Mouse (Mus musculus): ENCODE measurements at regions not wholly inside any gene's neighbourhood (a gene's known extent, or its start where the extent isn't known, plus 50 kb on each side); places are given as distances from the start of the nearest gene placed in this dataset.

- no peaks in the 10 kb centered on the region for H3K36me3 ChIP-seq
- no peak overlapping the region for H3K9ac ChIP-seq (replicated peaks)
- H3K4me1 ChIP-seq (replicated peaks): no peaks in the 10 kb centered on the region
- H3K27me3 ChIP-seq: no peaks in the 10 kb centered on the region
- H3K4me2 ChIP-seq: no peak overlapping the region
- no peak overlapping the region for H3K4me3 ChIP-seq (replicated peaks)
- no peak overlapping the region for H3K27ac ChIP-seq
- ATAC-seq (ENCODE audit: insufficient number of reproducible peaks, insufficient read depth, low FRiP score, low TSS enrichment, low read depth): no peak
- no peaks in the 10 kb centered on the region for H3K9me3 ChIP-seq
Measured at GRCm38 (mm10) chr1:32887728-32888127, 340.6 kb upstream of the Gm5415 start.

- H3K9ac ChIP-seq (replicated peaks): no peak overlapping the region
- no peak overlapping the region for H3K27ac ChIP-seq
- H3K27me3 ChIP-seq: no peaks in the 10 kb centered on the region
- 76% methylated on average over 8 of the region's 8 CpGs for WGBS
- no peak overlapping the region for H3K4me3 ChIP-seq (replicated peaks)
- no peak overlapping the region for H3K4me2 ChIP-seq
- H3K9me3 ChIP-seq: no peaks in the 10 kb centered on the region
- no peaks in the 10 kb centered on the region for H3K36me3 ChIP-seq
- ATAC-seq (ENCODE audit: insufficient number of reproducible peaks, insufficient read depth, low FRiP score, low TSS enrichment, low read depth): no peak
- no peaks in the 10 kb centered on the region for H3K4me1 ChIP-seq (replicated peaks)
Measured at GRCm38 (mm10) chr1:32872920-32873319, 325.8 kb upstream of the Gm5415 start.

DNA sequence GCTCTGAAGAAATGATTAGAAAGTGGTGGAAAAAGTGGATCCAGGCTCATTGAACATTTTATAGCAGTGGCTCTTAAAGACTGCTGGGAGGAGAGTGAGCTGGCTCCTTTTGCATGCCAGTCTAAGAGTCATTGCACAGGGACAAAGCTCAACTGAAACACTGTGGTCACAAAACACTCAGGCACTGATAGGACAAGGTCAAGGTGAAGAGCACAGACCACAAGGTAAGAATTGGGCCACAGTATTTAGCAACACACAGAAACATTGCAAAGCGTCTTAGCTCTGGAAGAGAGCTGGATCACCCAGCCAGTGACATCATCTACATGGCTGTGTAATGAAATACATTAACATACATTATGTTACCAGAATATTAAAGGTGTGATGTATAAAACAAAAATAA is 319.0 kb upstream of the Gm5415 start:
- Histone ChIP-seq H3K36me3 (no peaks in the 10 kb centered on the region), H3K27me3 (no peaks in the 10 kb centered on the region), H3K4me3 (replicated peaks) (no peak overlapping the region), H3K9ac (replicated peaks) (no peak overlapping the region), H3K4me1 (replicated peaks) (no peaks in the 10 kb centered on the region), H3K9me3 (no peaks in the 10 kb centered on the region), H3K27ac (no peak overlapping the region), H3K4me2 (no peak overlapping the region)
- no peak for ATAC-seq (ENCODE audit: insufficient number of reproducible peaks, insufficient read depth, low FRiP score, low TSS enrichment, low read depth)
- 85% methylated on average over 1 of the region's 1 CpGs for WGBS

DNA sequence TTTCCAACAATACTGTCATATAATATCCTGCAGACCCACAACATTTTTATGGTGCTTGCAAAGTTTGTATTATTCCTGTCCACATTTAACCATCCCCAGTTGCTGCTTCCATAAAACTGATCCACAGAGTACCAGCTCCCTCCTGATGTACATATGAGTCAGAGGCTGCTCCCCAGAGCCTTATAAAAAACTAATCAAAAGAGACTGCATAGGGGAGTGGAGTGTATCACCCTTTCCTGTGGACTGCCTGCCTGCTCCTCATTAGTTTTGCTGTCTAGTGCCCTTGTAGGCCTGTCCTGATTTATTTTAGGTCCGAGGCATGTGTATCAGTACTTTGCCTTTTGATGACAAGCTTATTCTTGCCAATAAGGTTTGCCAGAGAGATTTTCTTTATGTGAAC is 310.9 kb upstream of the Gm5415 start:
- Histone ChIP-seq H3K4me1 (replicated peaks) (peaks cover 6% of the 10 kb centered on the region; the same call in 1 of the 2 replicates), H3K4me2 (no peak overlapping the region), H3K9ac (replicated peaks) (no peak overlapping the region), H3K4me3 (replicated peaks) (no peak overlapping the region), H3K36me3 (no peaks in the 10 kb centered on the region), H3K9me3 (no peaks in the 10 kb centered on the region), H3K27ac (no peak overlapping the region), H3K27me3 (no peaks in the 10 kb centered on the region)
- 53% methylated on average over 1 of the region's 1 CpGs for WGBS
- peak; percentile 83 for ATAC-seq (ENCODE audit: insufficient number of reproducible peaks, insufficient read depth, low FRiP score, low TSS enrichment, low read depth)

All from limb, embryonic 12.5 days (tissue).